Mouse (Mus musculus) lung, adult 2 months (tissue): ENCODE measurements around the gene Pitpnc1.

ENCODE experiments used
- CTCF ChIP-seq: fragments of 200-500 bp; IDR thresholded peaks from 2 replicates; pipeline ENCODE4 v1.5.1; 2011; ENCODE audit warnings: mild to moderate bottlenecking, low read length, control low read depth; ENCODE audit not compliant: insufficient read depth
- POLR2A ChIP-seq: fragments of 200-500 bp; IDR thresholded peaks from 2 replicates; pipeline ENCODE4 v1.6.1; 2011; ENCODE audit warnings: low read depth, mild to moderate bottlenecking, control low read depth, low read length, borderline replicate concordance; ENCODE audit errors: extremely low read depth

DNA sequence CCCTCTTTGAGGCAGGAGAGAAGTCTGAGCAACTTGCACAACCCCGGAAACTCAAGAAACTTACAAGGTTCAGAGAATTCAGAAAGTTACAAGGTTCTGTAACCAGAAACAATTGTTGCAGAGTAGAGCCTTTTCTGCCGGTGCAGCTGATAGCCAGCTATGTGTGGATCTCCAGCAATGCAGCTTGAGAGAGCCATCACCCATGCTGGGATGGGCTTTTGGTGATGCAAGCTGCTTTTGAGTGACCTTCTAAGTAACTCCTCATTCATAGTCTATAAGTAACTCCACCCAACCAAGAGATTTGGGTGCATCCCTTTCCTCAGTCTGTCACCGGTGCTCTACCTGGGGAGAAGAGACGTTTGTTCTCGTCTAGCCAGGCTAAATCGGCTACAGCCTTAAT, 232.0 kb downstream of the Pitpnc1 start:
- TF ChIP-seq CTCF (no peak), POLR2A (no peak)
